Mouse (Mus musculus) brain, embryonic 14.5 days (tissue): ENCODE results near the gene Anxa9.

ENCODE experiments used
- CTCF ChIP-seq: fragments of 200-500 bp; IDR thresholded peaks from 2 replicates; pipeline ENCODE4 v1.5.1; 2012; ENCODE audit warnings: inconsistent platforms, mild to moderate bottlenecking, moderate library complexity, borderline replicate concordance; ENCODE audit not compliant: insufficient read depth, insufficient read length; ENCODE audit errors: extremely low read depth
- POLR2A ChIP-seq: fragments of 200-500 bp; IDR thresholded peaks from 2 replicates; pipeline ENCODE4 v1.6.1; 2012; ENCODE audit warnings: mild to moderate bottlenecking, inconsistent platforms, borderline replicate concordance; ENCODE audit not compliant: poor library complexity, insufficient read depth, insufficient read length, severe bottlenecking; ENCODE audit errors: extremely low read depth

GRCm38 (mm10) chr3:95349491-95349890 lies 42.5 kb upstream of the Anxa9 start:
- TF ChIP-seq CTCF (peak; percentile 35; the same call in 1 of the 2 replicates), POLR2A (no peak)
